Mouse (Mus musculus) ovary, adult 2 months (tissue): ENCODE results near the gene Foxd3. TPM values are rescaled to one million over a fixed set of nuclear protein-coding genes. Genes with fewer than 3 reads are reported as not detected.

ENCODE experiments used
- polyA plus RNA-seq: library from polyadenylated mRNA; depleted of rRNA; stranded (reverse); fragments of >200 nt; gene quantifications from 2 replicates; pipeline ENCODE4 v1.2.3, GENCODE M21; 2012; rRNA removed

Foxd3 gene
- polyA plus RNA-seq, result 0.31 and 0.42 TPM in 2 replicates

GRCm38 (mm10) chr4:99655937-99656604 is at the start of gene Foxd3:
Foxd3 (plus strand) TSS chr4:99656299.

Other genes starting within 250 kb of the Foxd3 start
- gene Alg6, start 59.4 kb downstream of the Foxd3 start, polyA plus RNA-seq, result 2.7 and 2.8 TPM in 2 replicates
- gene Efcab7, start 172.9 kb downstream of the Foxd3 start, polyA plus RNA-seq, result 0.58 and 1.0 TPM in 2 replicates